Mouse (Mus musculus) brain, embryonic 14.5 days (tissue): Measurements from ENCODE around the gene Pla2g2f.

Experiments
- CTCF ChIP-seq: fragments of 200-500 bp; IDR thresholded peaks from 2 replicates; pipeline ENCODE4 v1.5.1; 2012; ENCODE audit warnings: inconsistent platforms, mild to moderate bottlenecking, moderate library complexity, borderline replicate concordance; ENCODE audit not compliant: insufficient read depth, insufficient read length; ENCODE audit errors: extremely low read depth
- POLR2A ChIP-seq: fragments of 200-500 bp; IDR thresholded peaks from 2 replicates; pipeline ENCODE4 v1.6.1; 2012; ENCODE audit warnings: mild to moderate bottlenecking, inconsistent platforms, borderline replicate concordance; ENCODE audit not compliant: poor library complexity, insufficient read depth, insufficient read length, severe bottlenecking; ENCODE audit errors: extremely low read depth

DNA sequence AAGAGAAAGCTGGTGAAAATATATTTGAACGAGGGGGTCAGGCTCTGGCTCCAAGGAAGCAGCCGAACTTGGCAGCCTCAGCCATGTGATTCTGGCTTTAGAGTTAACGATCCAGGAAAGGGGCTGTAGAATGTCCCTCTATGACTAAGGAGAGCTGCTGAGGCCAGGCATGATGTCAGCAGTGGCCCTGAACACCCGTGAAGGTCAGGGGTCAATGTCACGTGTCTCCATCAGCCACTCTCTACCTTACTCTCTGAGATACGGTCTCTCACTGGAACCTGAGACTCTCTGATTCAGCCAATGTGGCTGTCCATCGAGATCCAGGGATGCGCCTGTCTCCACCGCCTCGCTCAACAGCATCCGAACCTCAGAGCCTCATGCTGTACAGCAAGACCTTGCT lies 45.5 kb upstream of the Pla2g2f start:
- no peak for TF ChIP-seq CTCF
- no peak for TF ChIP-seq POLR2A
